Mouse (Mus musculus): ENCODE data around the gene Vps13d. TPM values are rescaled to one million over a fixed set of nuclear protein-coding genes. Genes with fewer than 3 reads are reported as not detected.

Gene Vps13d
- polyA plus RNA-seq, 1 experiment from 2014 or later = 6.7 TPM

GRCm38 (mm10) chr4:144953421-144953820 lies 241.4 kb downstream of the Vps13d start:
- peaks cover 25% of the 10 kb centered on the region for H3K4me1 ChIP-seq
- WGBS = 85% methylated on average over 1 of the region's 1 CpGs
- H3K4me3 ChIP-seq = no peak overlapping the region
- no peaks in the 10 kb centered on the region for H3K9me3 ChIP-seq
- H3K9ac ChIP-seq = no peak overlapping the region
- H3K27ac ChIP-seq = no peak overlapping the region
- H3K4me2 ChIP-seq = no peak overlapping the region
- no peaks in the 10 kb centered on the region for H3K27me3 ChIP-seq
- H3K36me3 ChIP-seq = no peaks in the 10 kb centered on the region
- ATAC-seq (ENCODE audit: borderline replicate concordance, extremely low read depth, low FRiP score, low TSS enrichment) = no peak

GRCm38 (mm10) chr4:144951859-144952258 lies 242.9 kb downstream of the Vps13d start:
- no peak overlapping the region for H3K4me2 ChIP-seq
- peaks cover 29% of the 10 kb centered on the region for H3K4me1 ChIP-seq
- no peak overlapping the region for H3K27ac ChIP-seq
- no peaks in the 10 kb centered on the region for H3K27me3 ChIP-seq
- H3K9me3 ChIP-seq = no peaks in the 10 kb centered on the region
- H3K9ac ChIP-seq = no peak overlapping the region
- no peak overlapping the region for H3K4me3 ChIP-seq
- WGBS = 44% methylated on average over 7 of the region's 7 CpGs
- H3K36me3 ChIP-seq = no peaks in the 10 kb centered on the region
- no peak for ATAC-seq (ENCODE audit: borderline replicate concordance, extremely low read depth, low FRiP score, low TSS enrichment)

- H3K4me1 ChIP-seq = peaks cover 29% of the 10 kb centered on the region
- no peak overlapping the region for H3K9ac ChIP-seq
- no peaks in the 10 kb centered on the region for H3K36me3 ChIP-seq
- no peak overlapping the region for H3K4me2 ChIP-seq
- WGBS = 85% methylated on average over 3 of the region's 3 CpGs
- no peak for ATAC-seq (ENCODE audit: borderline replicate concordance, extremely low read depth, low FRiP score, low TSS enrichment)
- H3K27ac ChIP-seq = no peak overlapping the region
- no peak overlapping the region for H3K4me3 ChIP-seq
- no peaks in the 10 kb centered on the region for H3K9me3 ChIP-seq
- H3K27me3 ChIP-seq = no peaks in the 10 kb centered on the region
These were observed 243.9 kb downstream of the Vps13d start for GRCm38 (mm10) chr4:144950883-144951282.

GRCm38 (mm10) chr4:144950327-144950711 lies 244.5 kb downstream of the Vps13d start:
- Histone ChIP-seq H3K9me3 (no peaks in the 10 kb centered on the region), H3K36me3 (no peaks in the 10 kb centered on the region), H3K27ac (peak overlapping the region; percentile 64; the same call in 1 of the 2 replicates), H3K4me1 (peaks cover 29% of the 10 kb centered on the region), H3K9ac (no peak overlapping the region), H3K4me2 (no peak overlapping the region), H3K27me3 (no peaks in the 10 kb centered on the region), H3K4me3 (no peak overlapping the region)
- ATAC-seq (ENCODE audit: borderline replicate concordance, extremely low read depth, low FRiP score, low TSS enrichment) = 0 out of 2 replicates have a peak, but pooled peaks have one; percentile 0
- WGBS = 49% methylated on average over 3 of the region's 3 CpGs

GRCm38 (mm10) chr4:144949441-144950326 lies 245.1 kb downstream of the Vps13d start:
- Histone ChIP-seq H3K4me3 (no peak overlapping the region), H3K9ac (0 out of 2 replicates have a peak overlapping the region, but pooled peaks have one; percentile 2), H3K36me3 (no peaks in the 10 kb centered on the region), H3K27me3 (no peaks in the 10 kb centered on the region), H3K4me1 (peaks cover 29% of the 10 kb centered on the region), H3K9me3 (no peaks in the 10 kb centered on the region), H3K27ac (peak overlapping the region; percentile 64), H3K4me2 (no peak overlapping the region)
- WGBS = 12% methylated on average over 9 of the region's 9 CpGs
- peak; percentile 88 for ATAC-seq (ENCODE audit: borderline replicate concordance, extremely low read depth, low FRiP score, low TSS enrichment)

- Histone ChIP-seq H3K9ac (no peak overlapping the region), H3K27me3 (no peaks in the 10 kb centered on the region), H3K4me2 (no peak overlapping the region), H3K4me1 (peaks cover 29% of the 10 kb centered on the region), H3K4me3 (no peak overlapping the region), H3K9me3 (no peaks in the 10 kb centered on the region), H3K27ac (peak overlapping the region; percentile 4), H3K36me3 (no peaks in the 10 kb centered on the region)
- 41% methylated on average over 6 of the region's 6 CpGs for WGBS
- ATAC-seq (ENCODE audit: borderline replicate concordance, extremely low read depth, low FRiP score, low TSS enrichment) = peak; percentile 10; the same call in 1 of the 2 replicates
These were observed 246.9 kb downstream of the Vps13d start for GRCm38 (mm10) chr4:144947738-144948390.

- 52% methylated on average over 5 of the region's 5 CpGs for WGBS
These were observed 251.5 kb downstream of the Vps13d start for GRCm38 (mm10) chr4:144943273-144943672.

GRCm38 (mm10) chr4:144942433-144942832 lies 252.4 kb downstream of the Vps13d start:
- Histone ChIP-seq H3K4me3 (no peak overlapping the region), H3K9ac (no peak overlapping the region), H3K4me1 (peaks cover 8% of the 10 kb centered on the region; the same call in 1 of the 2 replicates), H3K27me3 (no peaks in the 10 kb centered on the region), H3K9me3 (no peaks in the 10 kb centered on the region), H3K4me2 (no peak overlapping the region), H3K36me3 (no peaks in the 10 kb centered on the region), H3K27ac (no peak overlapping the region)
- 90% methylated on average over 3 of the region's 3 CpGs for WGBS
- no peak for ATAC-seq (ENCODE audit: borderline replicate concordance, extremely low read depth, low FRiP score, low TSS enrichment)

More at GRCm38 (mm10) chr4:144943273-144943672, 251.5 kb downstream of the Vps13d start:
- H3K9ac ChIP-seq = no peak overlapping the region
- H3K27ac ChIP-seq = no peak overlapping the region
- no peaks in the 10 kb centered on the region for H3K9me3 ChIP-seq
- H3K4me3 ChIP-seq = no peak overlapping the region
- ATAC-seq (ENCODE audit: borderline replicate concordance, extremely low read depth, low FRiP score, low TSS enrichment) = no peak
- no peak overlapping the region for H3K4me2 ChIP-seq
- H3K4me1 ChIP-seq = peaks cover 15% of the 10 kb centered on the region
- H3K27me3 ChIP-seq = no peaks in the 10 kb centered on the region
- no peaks in the 10 kb centered on the region for H3K36me3 ChIP-seq

- H3K36me3 ChIP-seq = no peaks in the 10 kb centered on the region
- H3K9ac ChIP-seq = no peak overlapping the region
- no peak for ATAC-seq (ENCODE audit: borderline replicate concordance, extremely low read depth, low FRiP score, low TSS enrichment)
- H3K27me3 ChIP-seq = no peaks in the 10 kb centered on the region
- H3K4me2 ChIP-seq = no peak overlapping the region
- H3K27ac ChIP-seq = no peak overlapping the region
- H3K9me3 ChIP-seq = no peaks in the 10 kb centered on the region
- H3K4me3 ChIP-seq = no peak overlapping the region
- WGBS = 32% methylated on average over 13 of the region's 13 CpGs
- peaks cover 6% of the 10 kb centered on the region; the same call in 1 of the 2 replicates for H3K4me1 ChIP-seq
These were observed 253.9 kb downstream of the Vps13d start for GRCm38 (mm10) chr4:144940796-144941462.

- Histone ChIP-seq H3K9me3 (no peaks in the 10 kb centered on the region), H3K36me3 (no peaks in the 10 kb centered on the region), H3K4me2 (no peak overlapping the region), H3K4me1 (peaks cover 6% of the 10 kb centered on the region; the same call in 1 of the 2 replicates), H3K27me3 (no peaks in the 10 kb centered on the region), H3K4me3 (no peak overlapping the region), H3K9ac (no peak overlapping the region), H3K27ac (no peak overlapping the region)
- 82% methylated on average over 4 of the region's 4 CpGs for WGBS
- no peak for ATAC-seq (ENCODE audit: borderline replicate concordance, extremely low read depth, low FRiP score, low TSS enrichment)
These were observed 254.9 kb downstream of the Vps13d start for GRCm38 (mm10) chr4:144939847-144940411.

GRCm38 (mm10) chr4:144936563-144937154 lies 258.1 kb downstream of the Vps13d start:
- Histone ChIP-seq H3K9ac (no peak overlapping the region), H3K27me3 (no peaks in the 10 kb centered on the region), H3K4me3 (no peak overlapping the region), H3K4me1 (peaks cover 6% of the 10 kb centered on the region; the same call in 1 of the 2 replicates), H3K36me3 (no peaks in the 10 kb centered on the region), H3K9me3 (no peaks in the 10 kb centered on the region), H3K27ac (no peak overlapping the region), H3K4me2 (no peak overlapping the region)
- WGBS = 86% methylated on average over 3 of the region's 3 CpGs
- ATAC-seq (ENCODE audit: borderline replicate concordance, extremely low read depth, low FRiP score, low TSS enrichment) = no peak
